8 mouse cellular contexts compared by ENCODE assay signal in the genomic region with DNA sequence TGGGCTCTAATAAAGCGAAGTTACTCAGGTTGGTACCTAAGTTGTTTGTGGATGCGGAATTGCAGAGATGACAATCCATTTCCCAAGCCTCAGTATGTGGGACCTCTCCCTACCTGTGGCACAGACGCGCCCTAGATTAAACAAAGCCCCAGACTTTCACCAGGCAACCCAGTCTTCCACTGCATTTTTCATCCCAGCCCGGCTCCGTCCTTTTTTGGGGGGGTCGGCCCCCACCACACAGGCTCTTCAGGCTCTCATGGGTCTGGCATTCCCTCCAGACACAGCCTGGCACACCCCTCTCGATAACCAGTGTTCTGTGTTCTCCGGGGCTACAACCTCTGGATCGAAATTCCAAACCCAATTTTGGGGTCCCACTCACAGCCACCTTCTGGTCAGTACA. TPM values are rescaled to one million over a fixed set of nuclear protein-coding genes. Genes with fewer than 3 reads are reported as not detected.
A peak's percentile ranks its signal among the peaks of the same experiment; 100 is the strongest.
DNase-seq lines count a peak whose midpoint lies in the region; ATAC-seq and TF ChIP-seq lines count a peak whose summit lies in the region.

No protein-coding gene starts in this region.

- no peaks in the 10 kb centered on the region for H3K36me3 ChIP-seq in heart, embryonic 14.5 days (ENCODE audit: control insufficient read depth, insufficient read depth, low read length)
- H3K36me3 ChIP-seq in hindbrain, embryonic 13.5 days = no peaks in the 10 kb centered on the region
- no peaks in the 10 kb centered on the region for H3K36me3 ChIP-seq in midbrain, embryonic 12.5 days
- H3K36me3 ChIP-seq in thymus, adult 2 months (ENCODE audit: control insufficient read depth, insufficient read depth, low read length) = no peaks in the 10 kb centered on the region

- peak overlapping the region; percentile 68 to 79 for H3K4me3 ChIP-seq in heart, embryonic 14.5 days (ENCODE audit: control insufficient read depth in 1 of 2, insufficient read depth in 1 of 2, low read depth in 1 of 2, low read length in 2 of 2)
- peak overlapping the region; percentile 85 for H3K4me3 ChIP-seq in hindbrain, embryonic 13.5 days
- H3K4me3 ChIP-seq in midbrain, embryonic 12.5 days = peak overlapping the region; percentile 82
- H3K4me3 ChIP-seq in thymus, adult 2 months (ENCODE audit: control insufficient read depth, insufficient read depth, low read length) = no peak overlapping the region

- no peak for TF ChIP-seq POLR2A in thymus, adult 2 months (IDR thresholded peaks at IDR 0.05; ENCODE audit: control insufficient read depth, extremely low read depth, insufficient read depth, low read length, poor library complexity)

- peaks cover 9 to 12% of the 10 kb centered on the region in 2 experiments for H3K4me1 ChIP-seq in heart, embryonic 14.5 days (ENCODE audit: control insufficient read depth in 2 of 2, insufficient read depth in 2 of 2, low read length in 2 of 2)
- peaks cover 23% of the 10 kb centered on the region for H3K4me1 ChIP-seq in hindbrain, embryonic 13.5 days (replicated peaks)
- peaks cover 14% of the 10 kb centered on the region for H3K4me1 ChIP-seq in midbrain, embryonic 12.5 days
- H3K4me1 ChIP-seq in thymus, adult 2 months (replicated peaks; ENCODE audit: control insufficient read depth, insufficient read depth, low read length) = peaks cover 9% of the 10 kb centered on the region

- no peak for ATAC-seq in heart, embryonic 14.5 days (ENCODE audit: insufficient number of reproducible peaks, insufficient read depth, low FRiP score, low read depth)
- ATAC-seq in hindbrain, embryonic 13.5 days (ENCODE audit: low FRiP score) = no peak
- no peak for ATAC-seq in midbrain, embryonic 12.5 days (ENCODE audit: low FRiP score, low read depth)

- H3K27me3 ChIP-seq in heart, embryonic 14.5 days (ENCODE audit: control insufficient read depth, insufficient read depth, low read length) = no peaks in the 10 kb centered on the region
- H3K27me3 ChIP-seq in hindbrain, embryonic 13.5 days = no peaks in the 10 kb centered on the region
- H3K27me3 ChIP-seq in midbrain, embryonic 12.5 days = no peaks in the 10 kb centered on the region
- H3K27me3 ChIP-seq in thymus, adult 2 months (ENCODE audit: control insufficient read depth, insufficient read depth, low read length) = peaks cover 6% of the 10 kb centered on the region; the same call in 1 of the 2 replicates

- TF ChIP-seq CTCF in thymus, adult 2 months (IDR thresholded peaks at IDR 0.05; ENCODE audit: borderline replicate concordance, control insufficient read depth, extremely low read depth, insufficient read depth, low read length, poor library complexity) = no peak

- WGBS in heart, embryonic 14.5 days = 7% methylated on average over 10 of the region's 10 CpGs
- 8% methylated on average over 10 of the region's 10 CpGs for WGBS in hindbrain, embryonic 13.5 days
- 7% methylated on average over 10 of the region's 10 CpGs for WGBS in midbrain, embryonic 12.5 days
- 26% methylated on average over 10 of the region's 10 CpGs for WGBS in thymus, adult 2 months

- no peak overlapping the region for H3K27ac ChIP-seq in heart, embryonic 14.5 days (replicated peaks in 1 of 2; ENCODE audit: control insufficient read depth in 1 of 2, insufficient read depth in 1 of 2, low read depth in 2 of 2, low read length in 2 of 2)
- H3K27ac ChIP-seq in hindbrain, embryonic 13.5 days = peak overlapping the region; percentile 81
- peak overlapping the region; percentile 70 for H3K27ac ChIP-seq in midbrain, embryonic 12.5 days (replicated peaks)
- no peak overlapping the region for H3K27ac ChIP-seq in thymus, adult 2 months (ENCODE audit: control insufficient read depth, insufficient read depth, low read length)

- DNase-seq in heart, adult 18-20 months = no peak
- DNase-seq in Muller cell, postnatal 12 days (ENCODE audit: inconsistent ontology term) = peak; percentile 6
- DNase-seq in thymus, adult 2 months = no peak
- DNase-seq in retina, postnatal 1 day = no peak
- DNase-seq in adipocyte (ENCODE audit: low spot score) = no peak

- H3K9ac ChIP-seq in heart, embryonic 14.5 days (ENCODE audit: low read length) = peak overlapping the region; percentile 77
- H3K9ac ChIP-seq in hindbrain, embryonic 13.5 days = peak overlapping the region; percentile 88
- peak overlapping the region; percentile 81 for H3K9ac ChIP-seq in midbrain, embryonic 12.5 days (replicated peaks)

- H3K9me3 ChIP-seq in heart, embryonic 14.5 days (ENCODE audit: control insufficient read depth, low read length) = no peaks in the 10 kb centered on the region
- H3K9me3 ChIP-seq in hindbrain, embryonic 13.5 days = no peaks in the 10 kb centered on the region
- H3K9me3 ChIP-seq in midbrain, embryonic 12.5 days = no peaks in the 10 kb centered on the region

- H3K4me2 ChIP-seq in heart, embryonic 14.5 days (ENCODE audit: low read length) = peak overlapping the region; percentile 89
- peak overlapping the region; percentile 90 for H3K4me2 ChIP-seq in hindbrain, embryonic 13.5 days
- H3K4me2 ChIP-seq in midbrain, embryonic 12.5 days (replicated peaks) = peak overlapping the region; percentile 92

RNA-seq across cellular contexts. Expression of a gene that starts 0.5 kb away (rescaled TPM):
- 14.0 and 15.6 TPM in 2 replicates for polyA plus RNA-seq in heart, embryonic 14.5 days (2014; fragmentation: Nextera tagmentation; extraction: Ambion mirVana)
- total RNA-seq in heart, adult 18-20 months (2021) = 1 to 10 TPM; 2.3 to 3.1 TPM
- 125 TPM in 2 replicates for polyA plus RNA-seq in hindbrain, embryonic 13.5 days (2015; fragmentation: Nextera tagmentation; extraction: Ambion mirVana)
- polyA plus RNA-seq in midbrain, embryonic 12.5 days (2016; fragmentation: Nextera tagmentation; extraction: Ambion mirVana) = 73.5 and 80.5 TPM in 2 replicates
- polyA plus RNA-seq in thymus, adult 2 months (2012; rRNA removed) = 0.98 and 1.1 TPM in 2 replicates

RNA-seq across cellular contexts. Expression of a gene that starts 4.6 kb away (rescaled TPM):
- 19.2 and 20.2 TPM in 2 replicates for polyA plus RNA-seq in heart, embryonic 14.5 days (2014; fragmentation: Nextera tagmentation; extraction: Ambion mirVana)
- 10 to 100 TPM; 18.2 to 19.3 TPM for total RNA-seq in heart, adult 18-20 months (2021)
- polyA plus RNA-seq in hindbrain, embryonic 13.5 days (2015; fragmentation: Nextera tagmentation; extraction: Ambion mirVana) = 27.0 and 27.9 TPM in 2 replicates
- 36.0 and 36.2 TPM in 2 replicates for polyA plus RNA-seq in midbrain, embryonic 12.5 days (2016; fragmentation: Nextera tagmentation; extraction: Ambion mirVana)
- polyA plus RNA-seq in thymus, adult 2 months (2012; rRNA removed) = 36.8 and 42.2 TPM in 2 replicates

RNA-seq across cellular contexts. Expression of a gene that starts 33.6 kb away (rescaled TPM):
- not detected in 2 replicates for polyA plus RNA-seq in heart, embryonic 14.5 days (2014; fragmentation: Nextera tagmentation; extraction: Ambion mirVana)
- total RNA-seq in heart, adult 18-20 months (2021) = not detected
- polyA plus RNA-seq in hindbrain, embryonic 13.5 days (2015; fragmentation: Nextera tagmentation; extraction: Ambion mirVana) = not detected in 2 replicates
- polyA plus RNA-seq in midbrain, embryonic 12.5 days (2016; fragmentation: Nextera tagmentation; extraction: Ambion mirVana) = not detected in 2 replicates
- 0.27 TPM in 1 of 2 replicates, not detected in the other for polyA plus RNA-seq in thymus, adult 2 months (2012; rRNA removed)

RNA-seq across cellular contexts. Expression of a gene that starts 40.3 kb away (rescaled TPM):
- 0.74 and 0.76 TPM in 2 replicates for polyA plus RNA-seq in heart, embryonic 14.5 days (2014; fragmentation: Nextera tagmentation; extraction: Ambion mirVana)
- total RNA-seq in heart, adult 18-20 months (2021) = 1 to 10 TPM; 1.3 to 1.7 TPM
- 1.3 and 1.7 TPM in 2 replicates for polyA plus RNA-seq in hindbrain, embryonic 13.5 days (2015; fragmentation: Nextera tagmentation; extraction: Ambion mirVana)
- polyA plus RNA-seq in midbrain, embryonic 12.5 days (2016; fragmentation: Nextera tagmentation; extraction: Ambion mirVana) = 0.98 and 1.3 TPM in 2 replicates
- polyA plus RNA-seq in thymus, adult 2 months (2012; rRNA removed) = 0.84 and 1.2 TPM in 2 replicates

RNA-seq across cellular contexts. Expression of a gene that starts 43.2 kb away (rescaled TPM):
- 36.0 and 38.2 TPM in 2 replicates for polyA plus RNA-seq in heart, embryonic 14.5 days (2014; fragmentation: Nextera tagmentation; extraction: Ambion mirVana)
- 10 to 100 TPM; 10.1 to 12.4 TPM for total RNA-seq in heart, adult 18-20 months (2021)
- 6.4 and 8.6 TPM in 2 replicates for polyA plus RNA-seq in hindbrain, embryonic 13.5 days (2015; fragmentation: Nextera tagmentation; extraction: Ambion mirVana)
- 9.1 TPM in 2 replicates for polyA plus RNA-seq in midbrain, embryonic 12.5 days (2016; fragmentation: Nextera tagmentation; extraction: Ambion mirVana)
- polyA plus RNA-seq in thymus, adult 2 months (2012; rRNA removed) = 13.0 and 15.9 TPM in 2 replicates

Comparison
In these comparisons a context has a peak if more than half of its experiments do, and no peak if none do; other contexts are left out.
1. H3K27ac ChIP-seq: peak in hindbrain, embryonic 13.5 days (single experiment) and midbrain, embryonic 12.5 days (single experiment); none in heart, embryonic 14.5 days (0 of 2) and thymus, adult 2 months (single experiment).
2. Peak in every context shown above with its lines, with median percentiles within 50 percentile points of each other: H3K4me2 ChIP-seq and H3K9ac ChIP-seq.